Mouse (Mus musculus): ENCODE measurements around the gene Osbpl7.

- no peak for TF ChIP-seq CTCF (IDR thresholded peaks at IDR 0.05; ENCODE audit: control insufficient read depth, insufficient read depth, insufficient read length)
- TF ChIP-seq USF1 (IDR thresholded peaks at IDR 0.05; ENCODE audit: low read depth): no peak
- no peak for TF ChIP-seq MYOD1 (IDR thresholded peaks at IDR 0.05; ENCODE audit: control insufficient read depth, insufficient read length, low read depth)
- TF ChIP-seq MAX (IDR thresholded peaks at IDR 0.05): no peak
- no peak for TF ChIP-seq CEBPB (IDR thresholded peaks at IDR 0.05; ENCODE audit: low read depth)
- no peak for TF ChIP-seq FOSL1 (IDR thresholded peaks at IDR 0.05; ENCODE audit: insufficient read depth, low read length, poor library complexity, severe bottlenecking)
These were observed 58.5 kb downstream of the Osbpl7 start for GRCm38 (mm10) chr11:97108976-97109375.
